Mouse (Mus musculus) CH12.LX (cell line): ENCODE measurements around the gene Hsdl2. TPM values are rescaled to one million over a fixed set of nuclear protein-coding genes. Genes with fewer than 3 reads are reported as not detected.
"Not testable (repeated sequence)": the region's sequence is repeated elsewhere in the genome, so short reads cannot be mapped to it uniquely, and the experiment has no call there.

Source experiments
- DNase-seq: peaks from one replicate; pipeline ENCODE4 v3.0.0-alpha.2; 2013; ENCODE audit errors: extremely low read depth
- H3K27ac ChIP-seq: 2 replicates; pipeline ENCODE4 v1.5.1; 2012; ENCODE audit warnings: low read depth, mild to moderate bottlenecking, control low read depth, moderate library complexity; ENCODE audit not compliant: insufficient read depth
- H3K27me3 ChIP-seq: replicated peaks from 2 replicates; pipeline ENCODE3; 2012; ENCODE audit warnings: inconsistent platforms
- H3K36me3 ChIP-seq, 2 experiments: replicated peaks in 1 of 2; 2 replicates each; pipeline versions ENCODE3 to v1.6.1; 2012; ENCODE audit warnings: inconsistent platforms in 1 of 2, low read length in 1 of 2, mild to moderate bottlenecking in 1 of 2, mixed read lengths in 1 of 2, moderate library complexity in 1 of 2; ENCODE audit not compliant: control insufficient read depth in 1 of 2, insufficient read depth in 1 of 2
- H3K4me1 ChIP-seq, 2 experiments: 2 replicates each; pipeline ENCODE4 v1.6.1; 2012; ENCODE audit warnings: inconsistent platforms in 1 of 2, moderate library complexity in 1 of 2; ENCODE audit not compliant: insufficient read depth in 2 of 2, control insufficient read depth in 1 of 2
- H3K4me2 ChIP-seq: 2 replicates; pipeline ENCODE4 v1.6.1; 2012; ENCODE audit warnings: low read depth, mild to moderate bottlenecking, control low read depth; ENCODE audit not compliant: poor library complexity, insufficient read depth, severe bottlenecking
- H3K4me3 ChIP-seq, 3 experiments: fragments of 150-350 bp in 1 of 3; sonication (generic) in 1 of 3; replicated peaks in 1 of 3; 2 replicates each; pipeline versions ENCODE3 to v1.5.1; 2011 to 2012; ENCODE audit warnings: low read depth in 2 of 3, low read length in 2 of 3, mild to moderate bottlenecking in 2 of 3, moderate library complexity in 2 of 3, control low read depth in 1 of 3, improper control_type of control experiment in 1 of 3, inconsistent platforms in 1 of 3, mixed read lengths in 1 of 3; ENCODE audit not compliant: poor library complexity in 1 of 3
- H3K79me2 ChIP-seq: replicated peaks from 2 replicates; pipeline ENCODE4 v1.6.1; 2012; ENCODE audit warnings: mild to moderate bottlenecking, moderate library complexity; ENCODE audit not compliant: control insufficient read depth, poor library complexity, insufficient read depth, severe bottlenecking; ENCODE audit errors: extremely low read depth
- H3K9ac ChIP-seq: 2 replicates; pipeline ENCODE4 v1.6.1; 2012; ENCODE audit warnings: low read depth, mild to moderate bottlenecking, control low read depth, moderate library complexity; ENCODE audit not compliant: insufficient read depth
- H3K9me3 ChIP-seq: replicated peaks from 2 replicates; pipeline ENCODE3; 2012; ENCODE audit warnings: low read length, inconsistent platforms, mixed read lengths
- BHLHE40 ChIP-seq: IDR thresholded peaks from 2 replicates; pipeline ENCODE4 v1.6.1; 2011; ENCODE audit warnings: mild to moderate bottlenecking, low read depth, low read length, improper control_type of control experiment
- CTCF ChIP-seq, 2 experiments: IDR thresholded peaks in 1 of 2; conservative IDR thresholded peaks in 1 of 2; 2 replicates each; pipeline ENCODE4 v1.5.1; 2011 to 2012; ENCODE audit warnings: low read depth in 2 of 2, low read length in 2 of 2, improper control_type of control experiment in 1 of 2, inconsistent platforms in 1 of 2, mild to moderate bottlenecking in 1 of 2, moderate library complexity in 1 of 2
- ELF1 ChIP-seq: IDR thresholded peaks from 2 replicates; pipeline ENCODE4 v1.6.1; 2014; ENCODE audit warnings: low read depth, mild to moderate bottlenecking, inconsistent platforms, low read length, improper control_type of control experiment
- ETS1 ChIP-seq: conservative IDR thresholded peaks from 2 replicates; pipeline ENCODE4 v1.6.1; 2012; ENCODE audit warnings: low read depth, mild to moderate bottlenecking, inconsistent platforms, low read length, improper control_type of control experiment, moderate library complexity
- HCFC1 ChIP-seq: IDR thresholded peaks from 2 replicates; pipeline ENCODE4 v1.6.1; 2012; ENCODE audit warnings: low read depth, mild to moderate bottlenecking, inconsistent platforms, low read length, improper control_type of control experiment
- JUND ChIP-seq: conservative IDR thresholded peaks from 2 replicates; pipeline ENCODE4 v1.6.1; 2011; ENCODE audit warnings: low read depth, low read length, improper control_type of control experiment
- NELFE ChIP-seq: IDR thresholded peaks from 2 replicates; pipeline ENCODE4 v1.6.1; 2011; ENCODE audit warnings: low read depth, low read length, improper control_type of control experiment
- PAX5 ChIP-seq: IDR thresholded peaks from 2 replicates; pipeline ENCODE4 v1.6.1; 2012; ENCODE audit warnings: low read length, inconsistent platforms, mixed read lengths
- POLR2A ChIP-seq: IDR thresholded peaks from 2 replicates; pipeline ENCODE4 v1.6.1; 2011; ENCODE audit warnings: low read depth, mild to moderate bottlenecking, improper control_type of control experiment, low read length
- RAD21 ChIP-seq: IDR thresholded peaks from 2 replicates; pipeline ENCODE4 v1.6.1; 2011; ENCODE audit warnings: low read depth, mild to moderate bottlenecking, low read length, improper control_type of control experiment, moderate library complexity
- RCOR1 ChIP-seq: conservative IDR thresholded peaks from 2 replicates; pipeline ENCODE4 v1.6.1; 2012; ENCODE audit warnings: low read depth, mild to moderate bottlenecking, inconsistent platforms, low read length, improper control_type of control experiment
- SIN3A ChIP-seq: IDR thresholded peaks from 2 replicates; pipeline ENCODE4 v1.6.1; 2012; ENCODE audit warnings: low read length, improper control_type of control experiment, inconsistent platforms
- TBP ChIP-seq: conservative IDR thresholded peaks from 2 replicates; pipeline ENCODE4 v1.6.1; 2011; ENCODE audit warnings: low read depth, low read length, improper control_type of control experiment
- TCF12 ChIP-seq: IDR thresholded peaks from 2 replicates; pipeline ENCODE4 v1.6.1; 2014; ENCODE audit warnings: low read depth, mild to moderate bottlenecking, inconsistent platforms, low read length, improper control_type of control experiment
- UBTF ChIP-seq: IDR thresholded peaks from 2 replicates; pipeline ENCODE4 v1.6.1; 2012; ENCODE audit warnings: low read depth, mild to moderate bottlenecking, inconsistent platforms, low read length, improper control_type of control experiment, moderate library complexity
- USF2 ChIP-seq: conservative IDR thresholded peaks from 2 replicates; pipeline ENCODE4 v1.6.1; 2011; ENCODE audit warnings: low read depth, low read length, improper control_type of control experiment
- ZKSCAN1 ChIP-seq: IDR thresholded peaks from 2 replicates; pipeline ENCODE4 v1.6.1; 2012; ENCODE audit warnings: low read depth, inconsistent platforms, low read length, improper control_type of control experiment, borderline replicate concordance
- ZNF384 ChIP-seq: IDR thresholded peaks from 2 replicates; pipeline ENCODE4 v1.6.1; 2012; ENCODE audit warnings: low read depth, low read length, improper control_type of control experiment, inconsistent platforms
- dilution Hi-C: fragments of 300-500 bp; cut with MboI; formaldehyde crosslinking; loops from 2 replicates; pipeline ENCODE4 v1.14.3; 2020; ENCODE audit warnings: low sequenced_read_pairs; ENCODE audit not compliant: extremely low pct_unique_long_range_greater_than_20kb, extremely low pct_ligation_motif_present
- in situ Hi-C: fragments of 300-500 bp; cut with MboI; formaldehyde crosslinking; loops from 3 replicates; pipeline ENCODE4 v1.14.3; 2019; ENCODE audit warnings: low sequenced_read_pairs, low pct_ligation_motif_present, low pct_unique_long_range_greater_than_20kb, mixed read lengths
- polyA plus RNA-seq: library from polyadenylated mRNA; unstranded; fragments of >175 nt; gene quantifications from 2 replicates; pipeline ENCODE4 v1.2.1, GENCODE M21; 2012; ENCODE audit warnings: low read depth; ENCODE audit not compliant: insufficient read length
- total RNA-seq, 2 experiments: library from RNA; depleted of rRNA; stranded (reverse); fragments of 300-350 nt in 1 of 2; fragments of >200 nt in 1 of 2; gene quantifications; 2 replicates each; pipeline ENCODE4 v1.2.3; 2012 to 2014

Hsdl2 gene
- total and polyA plus RNA-seq, 3 experiments, result 7.0 to 10.4 (median 9.7) TPM

DNA sequence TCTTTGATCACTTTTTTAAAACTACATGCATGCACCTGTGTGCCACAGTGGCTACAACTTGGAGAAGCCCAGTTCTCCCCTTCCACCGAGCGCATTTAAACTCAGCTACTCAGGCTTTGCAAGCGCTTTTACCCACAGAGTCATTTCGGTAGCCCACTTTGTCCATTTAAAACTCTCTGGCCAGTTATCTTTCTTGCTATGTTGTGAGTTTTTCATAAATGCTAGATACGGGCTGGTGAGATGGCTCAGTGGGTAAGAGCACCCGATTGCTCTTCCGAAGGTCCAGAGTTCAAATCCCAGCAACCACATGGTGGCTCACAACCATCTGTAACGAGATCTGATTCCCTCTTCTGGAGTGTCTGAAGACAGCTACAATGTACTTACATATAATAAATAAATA, 10.8 kb upstream of the Hsdl2 start:
- H3K79me2 ChIP-seq, H3K4me3 ChIP-seq, DNase-seq, H3K36me3 ChIP-seq, H3K9ac ChIP-seq, H3K9me3 ChIP-seq, H3K27me3 ChIP-seq, dilution Hi-C loops, H3K4me2 ChIP-seq, H3K27ac ChIP-seq: not testable (repeated sequence)
- in situ Hi-C loops, result loop anchor here (10.0 kb wide), 1 partner anchor 476 kb away; no protein-coding TSS in a partner anchor
- H3K4me1 ChIP-seq, result peaks cover 7 to 20% of the 10 kb centered on the region in 2 experiments
- TF ChIP-seq TBP, result 0 out of 2 replicates have a peak, but pooled peaks have one; percentile 42

GRCm38 (mm10) chr4:59572521-59573118, 8.7 kb upstream of the Hsdl2 start:
- Histone ChIP-seq H3K9ac (no peak overlapping the region), H3K79me2 (no peaks in the 10 kb centered on the region), H3K27me3 (no peaks in the 10 kb centered on the region), H3K4me3 (no peak overlapping the region), H3K36me3 (no peaks in the 10 kb centered on the region), H3K9me3 (no peaks in the 10 kb centered on the region), H3K4me2 (no peak overlapping the region), H3K4me1 (peaks cover 7 to 22% of the 10 kb centered on the region in 2 experiments), H3K27ac (no peak overlapping the region)
- TF ChIP-seq NELFE (no peak), JUND (no peak), CTCF (conservative IDR thresholded peaks at IDR 0.05 in 1 of 2, IDR thresholded peaks at IDR 0.05 in 1 of 2; ENCODE audit: low read depth in 2 of 2, low read length in 2 of 2) (no peak), USF2 (no peak), HCFC1 (no peak), ZNF384 (no peak), RCOR1 (no peak), UBTF (no peak), RAD21 (no peak), TBP (no peak), ELF1 (no peak), ETS1 (no peak), TCF12 (no peak), SIN3A (no peak), POLR2A (no peak), ZKSCAN1 (no peak), PAX5 (no peak), BHLHE40 (no peak)
- dilution Hi-C loops (no loop called here), in situ Hi-C loops (loop anchor here (10.0 kb wide), 1 partner anchor 478 kb away; no protein-coding TSS in a partner anchor)
- DNase-seq, result no peak
